Mouse (Mus musculus): ENCODE measurements around the gene Gli2. TPM values are rescaled to one million over a fixed set of nuclear protein-coding genes. Genes with fewer than 3 reads are reported as not detected.
A peak's percentile ranks its signal among the peaks of the same experiment; 100 is the strongest.

Gene Gli2
- polyA plus RNA-seq, 1 experiment: 4.4 TPM

DNA sequence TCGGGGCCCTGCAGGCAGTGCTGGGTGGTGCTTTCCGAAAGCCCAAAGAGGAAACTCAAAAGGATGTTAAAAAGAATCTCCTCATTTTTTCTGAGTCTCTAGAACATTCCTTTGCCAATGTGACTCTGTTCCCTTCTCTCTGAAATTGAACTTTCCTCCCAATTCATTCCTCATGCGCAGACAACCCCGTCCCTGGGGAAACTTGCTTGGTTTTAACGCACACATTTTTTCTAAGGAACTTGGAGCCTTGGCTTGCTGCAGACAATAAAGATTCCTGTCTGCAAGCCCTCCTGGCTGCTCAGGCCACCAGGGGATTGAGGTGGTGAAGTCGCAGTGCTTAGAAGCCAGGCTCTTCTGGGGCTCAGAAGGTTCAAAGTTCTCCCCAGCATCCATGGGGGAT, 117.9 kb downstream of the Gli2 start:
- WGBS: 65% methylated on average over 6 of the region's 6 CpGs
- no peaks in the 10 kb centered on the region for H3K4me1 ChIP-seq (ENCODE audit: control insufficient read depth, insufficient read depth, low read length)
- no peak overlapping the region for H3K4me3 ChIP-seq (replicated peaks; ENCODE audit: extremely low read depth, low read depth, low read length)
- DNase-seq: no peak
- TF ChIP-seq POLR2A (IDR thresholded peaks at IDR 0.05; ENCODE audit: borderline replicate concordance, extremely low read depth, low read depth, low read length) (no peak), CTCF (IDR thresholded peaks at IDR 0.05; ENCODE audit: insufficient read depth, low read length) (no peak)

DNA sequence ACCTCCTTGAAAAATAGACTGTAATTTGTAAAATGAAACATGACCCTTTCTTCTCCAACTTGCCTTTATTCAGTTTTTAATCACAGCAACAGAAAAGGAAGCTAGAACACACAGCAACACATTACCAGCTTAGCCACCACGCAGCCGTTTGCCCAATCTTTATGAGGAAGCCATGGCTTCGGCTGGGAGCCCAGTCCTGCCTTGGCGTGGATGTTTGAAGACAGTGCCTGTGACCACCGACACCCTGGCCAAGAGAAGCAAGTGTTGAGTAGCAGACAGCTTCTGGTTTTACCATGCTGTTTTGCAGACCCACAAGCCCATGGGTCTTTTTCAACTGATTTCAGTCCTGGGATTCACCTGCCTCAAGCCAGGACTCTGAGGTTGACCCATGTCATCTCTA, 121.3 kb downstream of the Gli2 start:
- TF ChIP-seq CTCF (IDR thresholded peaks at IDR 0.05; ENCODE audit: insufficient read depth, low read length) (no peak), POLR2A (IDR thresholded peaks at IDR 0.05; ENCODE audit: borderline replicate concordance, extremely low read depth, low read depth, low read length) (no peak)
- DNase-seq: no peak
- Histone ChIP-seq H3K4me1 (ENCODE audit: control insufficient read depth, insufficient read depth, low read length) (no peaks in the 10 kb centered on the region), H3K4me3 (replicated peaks; ENCODE audit: extremely low read depth, low read depth, low read length) (no peak overlapping the region)
- WGBS: 90% methylated on average over 5 of the region's 5 CpGs

DNA sequence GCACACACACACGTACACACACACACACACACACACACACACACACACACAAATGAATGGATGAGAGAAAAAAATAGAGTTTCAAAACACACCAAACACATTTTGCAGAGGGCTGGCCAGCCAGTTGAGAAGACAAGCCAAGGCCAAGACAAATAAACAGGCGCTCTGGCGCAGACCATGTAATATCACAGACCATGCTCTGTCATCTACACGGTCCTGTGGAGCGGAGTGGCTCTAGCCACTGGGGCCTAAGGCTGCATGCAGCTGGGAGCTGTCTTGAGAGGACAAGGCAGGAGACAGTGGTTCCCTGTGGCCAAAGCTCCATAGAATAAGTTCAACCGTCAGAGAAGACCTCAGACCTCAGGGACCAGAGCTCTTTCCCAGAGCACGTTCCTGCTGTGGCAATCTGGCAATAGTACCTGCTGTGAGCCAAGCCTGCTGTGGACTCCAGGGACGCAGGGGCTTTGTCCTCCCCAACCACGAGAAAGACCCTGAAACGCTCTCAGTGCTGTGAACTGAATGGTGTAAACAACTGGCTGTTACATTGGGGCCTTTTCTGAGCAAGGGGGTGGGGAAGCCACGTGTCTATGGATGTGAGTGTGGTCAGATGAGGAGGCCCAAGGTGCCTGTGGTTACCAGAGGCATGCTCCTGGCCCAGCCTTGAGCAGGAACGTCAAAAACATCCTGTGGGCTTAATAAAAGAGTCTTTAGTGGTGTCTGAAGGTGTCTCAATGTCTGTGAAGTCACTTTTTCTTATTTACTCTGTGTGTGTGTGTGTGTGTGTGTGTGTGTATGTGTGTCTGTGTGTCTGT, 125.7 kb downstream of the Gli2 start:
- no peak for DNase-seq
- Histone ChIP-seq H3K4me3 (replicated peaks; ENCODE audit: extremely low read depth, low read depth, low read length) (no peak overlapping the region), H3K4me1 (ENCODE audit: control insufficient read depth, insufficient read depth, low read length) (no peaks in the 10 kb centered on the region)
- TF ChIP-seq CTCF (IDR thresholded peaks at IDR 0.05; ENCODE audit: insufficient read depth, low read length) (no peak), POLR2A (IDR thresholded peaks at IDR 0.05; ENCODE audit: borderline replicate concordance, extremely low read depth, low read depth, low read length) (no peak)
- WGBS: 53% methylated on average over 12 of the region's 12 CpGs

DNA sequence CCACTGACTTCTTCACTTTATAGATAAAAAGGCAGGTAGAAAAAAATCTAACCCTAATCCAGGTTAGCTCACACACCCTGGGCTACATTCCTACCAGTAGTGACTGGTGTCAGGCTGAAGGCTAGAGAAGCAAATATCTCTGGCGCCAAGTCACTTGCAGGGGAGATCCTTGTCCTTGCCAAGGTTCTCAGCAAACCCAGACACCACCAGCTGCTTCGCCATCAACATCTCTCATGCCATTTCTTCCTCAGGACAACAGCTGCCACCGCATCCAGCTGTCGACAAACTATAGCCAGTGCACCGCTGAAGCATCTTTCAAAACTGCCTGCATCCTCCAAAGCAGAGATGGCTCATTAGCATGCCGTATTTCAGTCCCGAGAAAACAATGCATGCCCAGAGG, 126.9 kb downstream of the Gli2 start:
- WGBS: 88% methylated on average over 7 of the region's 7 CpGs

DNA sequence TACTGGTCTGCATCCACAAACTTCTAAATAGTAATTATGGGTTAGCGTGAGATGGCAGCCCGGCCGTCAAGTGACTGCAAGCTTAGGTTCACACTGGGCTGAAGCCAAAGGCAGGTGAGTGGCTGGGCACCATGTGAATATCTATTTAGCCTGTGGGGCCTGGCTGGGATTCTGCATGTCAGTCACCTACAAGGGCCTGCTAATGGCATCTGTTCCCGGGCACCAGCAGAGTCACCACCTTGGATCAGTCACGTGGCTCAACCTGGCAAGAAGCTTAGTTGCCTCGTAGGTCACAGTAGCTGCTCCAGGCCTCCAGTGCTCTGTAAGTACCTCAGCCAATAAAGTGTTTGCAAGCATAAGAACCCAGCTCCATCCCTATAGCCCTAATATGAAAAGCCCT, 131.2 kb downstream of the Gli2 start:
- no peak overlapping the region for H3K4me3 ChIP-seq (replicated peaks; ENCODE audit: extremely low read depth, low read depth, low read length)
- WGBS: 82% methylated on average over 6 of the region's 6 CpGs
- no peaks in the 10 kb centered on the region for H3K4me1 ChIP-seq (ENCODE audit: control insufficient read depth, insufficient read depth, low read length)
- DNase-seq: no peak
- TF ChIP-seq CTCF (IDR thresholded peaks at IDR 0.05; ENCODE audit: insufficient read depth, low read length) (no peak), POLR2A (IDR thresholded peaks at IDR 0.05; ENCODE audit: borderline replicate concordance, extremely low read depth, low read depth, low read length) (no peak)

More for the DNA sequence above, 126.9 kb downstream of the Gli2 start:
- H3K4me3 ChIP-seq (replicated peaks; ENCODE audit: extremely low read depth, low read depth, low read length): no peak overlapping the region
- no peak for DNase-seq
- TF ChIP-seq CTCF (IDR thresholded peaks at IDR 0.05; ENCODE audit: insufficient read depth, low read length) (no peak), POLR2A (IDR thresholded peaks at IDR 0.05; ENCODE audit: borderline replicate concordance, extremely low read depth, low read depth, low read length) (no peak)
- H3K4me1 ChIP-seq (ENCODE audit: control insufficient read depth, insufficient read depth, low read length): no peaks in the 10 kb centered on the region

DNA sequence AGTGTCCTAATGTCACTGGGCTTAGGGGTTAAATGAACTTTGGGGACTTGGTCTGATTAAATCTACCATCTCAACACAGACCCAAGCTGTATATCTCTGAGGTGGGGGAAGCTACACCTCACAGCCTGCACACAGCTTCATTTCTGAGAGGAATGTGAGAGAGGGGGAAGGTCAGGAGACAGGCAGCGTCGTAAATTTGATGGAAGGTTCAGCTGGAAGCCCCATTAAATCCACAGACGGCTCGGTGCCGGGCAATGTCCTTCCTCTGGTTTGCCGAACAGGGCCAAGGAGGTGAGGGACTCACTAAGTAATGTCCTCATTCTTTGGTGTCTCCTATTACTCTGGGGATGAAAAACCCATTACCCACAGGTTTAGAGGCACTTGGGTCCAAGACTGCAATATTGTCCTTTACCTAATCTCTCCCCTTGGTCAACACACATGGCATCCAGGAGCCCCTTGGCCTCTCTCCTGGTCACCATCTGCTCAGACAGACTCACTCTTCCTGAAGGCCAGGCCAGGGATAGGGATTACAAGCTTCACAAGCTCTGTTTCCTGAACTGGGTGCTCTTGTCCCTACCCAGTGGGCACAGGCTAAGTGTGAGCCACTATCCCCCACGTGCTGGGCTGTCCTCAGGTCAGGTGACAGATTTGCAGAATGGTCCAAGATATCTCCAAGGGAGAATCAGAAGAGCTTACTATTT, 135.7 kb downstream of the Gli2 start:
- WGBS: 57% methylated on average over 7 of the region's 7 CpGs
- Histone ChIP-seq H3K4me3 (replicated peaks; ENCODE audit: extremely low read depth, low read depth, low read length) (no peak overlapping the region), H3K4me1 (ENCODE audit: control insufficient read depth, insufficient read depth, low read length) (peaks cover 4% of the 10 kb centered on the region)
- TF ChIP-seq POLR2A (IDR thresholded peaks at IDR 0.05; ENCODE audit: borderline replicate concordance, extremely low read depth, low read depth, low read length) (no peak), CTCF (IDR thresholded peaks at IDR 0.05; ENCODE audit: insufficient read depth, low read length) (no peak)
- no peak for DNase-seq

DNA sequence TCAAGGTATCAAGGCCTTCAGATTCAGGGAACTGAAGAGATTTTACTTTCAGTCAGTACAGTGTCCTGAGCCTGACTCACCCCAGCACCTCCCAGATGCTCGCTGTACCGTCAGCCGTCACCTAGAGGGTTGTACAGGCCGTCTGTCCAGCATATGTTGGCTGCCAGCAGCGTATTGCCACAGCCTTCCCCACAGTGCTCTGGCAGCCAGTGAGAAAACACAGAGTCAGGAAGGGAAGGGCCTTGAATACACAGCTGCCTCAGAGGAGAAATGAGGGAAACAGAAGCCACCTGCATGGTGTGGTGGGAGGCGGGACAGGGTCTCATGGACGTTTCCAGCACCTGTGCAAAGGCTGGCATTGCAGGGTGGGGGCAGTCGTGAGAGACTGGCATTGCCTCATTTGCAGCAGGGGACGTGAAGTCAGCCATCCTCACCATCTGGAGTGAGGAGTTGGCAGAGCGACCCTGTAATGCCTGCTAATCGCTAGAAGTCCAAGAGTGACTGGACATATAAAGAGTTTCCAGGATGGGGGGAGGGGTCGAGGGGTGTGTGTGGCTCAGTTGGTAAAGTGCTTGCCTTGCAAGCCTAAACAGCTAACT, 136.8 kb downstream of the Gli2 start:
- TF ChIP-seq POLR2A (IDR thresholded peaks at IDR 0.05; ENCODE audit: borderline replicate concordance, extremely low read depth, low read depth, low read length) (no peak), CTCF (IDR thresholded peaks at IDR 0.05; ENCODE audit: insufficient read depth, low read length) (no peak)
- WGBS: 46% methylated on average over 12 of the region's 12 CpGs
- DNase-seq: peak; percentile 9
- Histone ChIP-seq H3K4me3 (replicated peaks; ENCODE audit: extremely low read depth, low read depth, low read length) (no peak overlapping the region), H3K4me1 (ENCODE audit: control insufficient read depth, insufficient read depth, low read length) (peaks cover 4% of the 10 kb centered on the region)

DNA sequence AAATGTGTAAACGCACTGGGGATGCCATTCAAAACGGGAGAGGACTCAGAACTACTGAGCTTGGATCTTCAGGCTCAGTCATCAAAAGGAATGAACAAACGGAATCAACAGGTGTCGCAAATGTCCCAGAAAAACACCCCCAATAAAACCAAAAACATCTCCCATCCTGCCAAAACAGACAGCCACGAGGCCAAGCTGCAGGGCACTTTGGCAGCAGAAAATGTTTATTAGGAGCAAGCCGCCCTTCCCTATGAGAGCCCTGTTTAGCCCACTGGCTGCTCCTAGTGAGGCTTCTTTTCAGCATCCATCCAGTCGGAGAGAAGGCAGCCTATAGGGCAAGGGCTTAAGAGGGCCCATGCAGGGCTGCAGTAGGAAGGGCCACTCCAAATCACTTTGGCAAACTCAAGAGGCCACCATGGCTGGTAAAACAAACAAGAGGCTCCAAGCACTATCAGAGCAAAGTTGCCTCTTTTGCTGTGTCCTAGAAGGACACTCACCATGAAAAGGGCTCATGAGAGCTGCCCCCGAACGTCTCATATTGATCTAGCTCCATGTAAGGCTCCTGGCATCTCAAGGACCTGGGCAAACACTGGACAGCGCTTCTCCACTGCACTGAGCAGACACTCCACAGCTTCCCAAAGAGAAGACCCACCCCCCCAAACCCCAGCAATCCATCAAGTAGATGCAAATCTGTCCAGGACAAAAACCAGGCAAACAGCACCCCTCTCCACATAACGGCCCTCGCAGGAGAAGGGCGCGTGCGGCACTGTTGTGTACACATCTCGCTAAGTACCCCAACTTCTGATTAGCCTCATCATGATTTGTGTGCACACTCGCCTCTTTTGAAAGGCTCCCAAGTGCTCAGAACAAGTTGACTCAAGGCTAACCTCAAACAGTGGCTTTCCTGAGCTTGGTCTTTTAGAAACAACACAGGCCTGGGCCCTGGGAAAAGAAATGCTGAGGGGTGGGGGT, 139.7 kb downstream of the Gli2 start:
- WGBS: 41% methylated on average over 17 of the region's 17 CpGs
- peak; percentile 45 for DNase-seq
- TF ChIP-seq POLR2A (IDR thresholded peaks at IDR 0.05; ENCODE audit: borderline replicate concordance, extremely low read depth, low read depth, low read length): no peak
- TF ChIP-seq CTCF (IDR thresholded peaks at IDR 0.05; ENCODE audit: insufficient read depth, low read length): no peak
- Histone ChIP-seq H3K4me1 (ENCODE audit: control insufficient read depth, insufficient read depth, low read length) (peaks cover 4% of the 10 kb centered on the region), H3K4me3 (replicated peaks; ENCODE audit: extremely low read depth, low read depth, low read length) (no peak overlapping the region)

DNA sequence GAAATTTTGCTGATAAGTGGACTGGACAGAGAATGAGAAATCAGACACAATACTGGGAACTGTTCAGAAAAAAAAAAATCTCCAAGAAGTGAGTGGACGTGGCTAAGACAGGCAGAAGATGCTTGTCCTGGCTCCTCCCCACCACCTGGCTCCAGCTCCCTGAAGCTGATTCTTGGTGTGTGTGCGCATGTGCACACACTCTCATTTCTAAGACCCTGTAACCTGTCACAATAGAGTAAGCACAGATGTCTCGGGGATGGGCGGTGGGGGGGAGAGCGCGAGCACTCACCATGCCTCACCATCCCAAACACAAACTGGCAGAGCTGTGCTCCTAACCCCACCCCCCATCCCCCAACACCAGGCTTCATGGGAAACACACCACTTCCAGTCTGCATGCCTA, 140.5 kb downstream of the Gli2 start:
- WGBS: 52% methylated on average over 6 of the region's 6 CpGs
- Histone ChIP-seq H3K4me3 (replicated peaks; ENCODE audit: extremely low read depth, low read depth, low read length) (no peak overlapping the region), H3K4me1 (ENCODE audit: control insufficient read depth, insufficient read depth, low read length) (peaks cover 4% of the 10 kb centered on the region)
- DNase-seq: no peak
- no peak for TF ChIP-seq CTCF (IDR thresholded peaks at IDR 0.05; ENCODE audit: insufficient read depth, low read length)
- TF ChIP-seq POLR2A (IDR thresholded peaks at IDR 0.05; ENCODE audit: borderline replicate concordance, extremely low read depth, low read depth, low read length): no peak
